Mouse (Mus musculus) intestine, postnatal 0 days (tissue): ENCODE data around the gene Opcml. TPM values are rescaled to one million over a fixed set of nuclear protein-coding genes. Genes with fewer than 3 reads are reported as not detected.

Source experiments
- ATAC-seq: fragments of 200-750 bp; cut with Nextera tagmentation; 2 replicates; pipeline ENCODE4 v1.8.0; 2017; ENCODE audit warnings: mild to moderate bottlenecking, moderate TSS enrichment, moderate library complexity
- H3K27ac ChIP-seq: fragments of 300-500 bp; sonication (generic); 2 replicates; pipeline ENCODE4 v1.5.1; 2014; ENCODE audit warnings: mild to moderate bottlenecking, low read depth, low read length, moderate library complexity
- H3K27me3 ChIP-seq: fragments of 300-500 bp; sonication (generic); replicated peaks from 2 replicates; pipeline ENCODE4 v1.6.1; 2014; ENCODE audit warnings: low read length, mixed read lengths; ENCODE audit not compliant: control insufficient read depth, insufficient read depth
- H3K36me3 ChIP-seq: fragments of 300-500 bp; sonication (generic); 2 replicates; pipeline ENCODE4 v1.6.1; 2014; ENCODE audit warnings: mild to moderate bottlenecking, moderate library complexity; ENCODE audit not compliant: control insufficient read depth, insufficient read depth
- H3K4me1 ChIP-seq: fragments of 300-500 bp; sonication (generic); replicated peaks from 2 replicates; pipeline ENCODE4 v1.6.1; 2014; ENCODE audit warnings: antibody characterized with exemption, low read length, mixed read lengths; ENCODE audit not compliant: control insufficient read depth, insufficient read depth
- H3K4me2 ChIP-seq: fragments of 300-500 bp; sonication (generic); replicated peaks from 2 replicates; pipeline ENCODE4 v1.6.1; 2014; ENCODE audit warnings: low read depth, mild to moderate bottlenecking, moderate library complexity
- H3K4me3 ChIP-seq: fragments of 300-500 bp; sonication (generic); 2 replicates; pipeline ENCODE4 v1.5.1; 2014; ENCODE audit warnings: low read depth, low read length
- H3K9ac ChIP-seq: fragments of 300-500 bp; sonication (generic); 2 replicates; pipeline ENCODE4 v1.6.1; 2014; ENCODE audit warnings: mild to moderate bottlenecking, low read depth, low read length
- H3K9me3 ChIP-seq: fragments of 300-500 bp; sonication (generic); 2 replicates; pipeline ENCODE4 v1.6.1; 2016; ENCODE audit warnings: mixed run types; ENCODE audit not compliant: control insufficient read depth
- CTCF ChIP-seq: sonication (generic); IDR thresholded peaks from 2 replicates; pipeline ENCODE4 v1.5.1; 2016; ENCODE audit warnings: low read depth, mild to moderate bottlenecking, control low read depth, antibody characterized with exemption, moderate library complexity
- WGBS: fragments of 180-500 bp; shearing (Covaris S2); extraction: QIAGEN DNeasy Blood & Tissue Kit; methylation state at CpG from one replicate; pipeline ENCODE4 v1.1.7; 2014; 5-methylcytosine and 5-hydroxymethylcytosine counted together
- polyA plus RNA-seq: library from polyadenylated mRNA; unstranded; fragments of >200 nt; fragmentation: Nextera tagmentation; extraction: Ambion mirVana; gene quantifications from 2 replicates; pipeline ENCODE4 v1.2.1, GENCODE M21; 2015

The Opcml gene
- polyA plus RNA-seq, 1 experiment from 2014 or later: 1.7 TPM

- H3K9me3 ChIP-seq: no peaks in the 10 kb centered on the region
- no peak for ATAC-seq
- H3K27me3 ChIP-seq: no peaks in the 10 kb centered on the region
- no peaks in the 10 kb centered on the region for H3K4me1 ChIP-seq
- no peak overlapping the region for H3K4me3 ChIP-seq
- no peak overlapping the region for H3K4me2 ChIP-seq
- H3K36me3 ChIP-seq: no peaks in the 10 kb centered on the region
- no peak overlapping the region for H3K27ac ChIP-seq
- H3K9ac ChIP-seq: no peak overlapping the region
- TF ChIP-seq CTCF: no peak
These were observed 852.2 kb downstream of the Opcml start for GRCm38 (mm10) chr9:28642766-28643165.

GRCm38 (mm10) chr9:28644063-28644462 is 853.5 kb downstream of the Opcml start:
- no peak overlapping the region for H3K4me2 ChIP-seq
- H3K4me1 ChIP-seq: no peaks in the 10 kb centered on the region
- no peak overlapping the region for H3K9ac ChIP-seq
- TF ChIP-seq CTCF: no peak
- 31% methylated on average over 2 of the region's 2 CpGs for WGBS
- no peaks in the 10 kb centered on the region for H3K9me3 ChIP-seq
- H3K27ac ChIP-seq: no peak overlapping the region
- no peaks in the 10 kb centered on the region for H3K36me3 ChIP-seq
- no peak overlapping the region for H3K4me3 ChIP-seq
- H3K27me3 ChIP-seq: no peaks in the 10 kb centered on the region
- no peak for ATAC-seq

- no peaks in the 10 kb centered on the region for H3K4me1 ChIP-seq
- no peak overlapping the region for H3K4me2 ChIP-seq
- no peak for TF ChIP-seq CTCF
- ATAC-seq: no peak
- no peaks in the 10 kb centered on the region for H3K27me3 ChIP-seq
- H3K9me3 ChIP-seq: no peaks in the 10 kb centered on the region
- WGBS: 57% methylated on average over 4 of the region's 4 CpGs
- H3K27ac ChIP-seq: no peak overlapping the region
- no peaks in the 10 kb centered on the region for H3K36me3 ChIP-seq
- H3K4me3 ChIP-seq: no peak overlapping the region
- no peak overlapping the region for H3K9ac ChIP-seq
These were observed 859.5 kb downstream of the Opcml start for GRCm38 (mm10) chr9:28650089-28650488.

- no peaks in the 10 kb centered on the region for H3K27me3 ChIP-seq
- WGBS: 80% methylated on average over 2 of the region's 2 CpGs
These were observed 869.4 kb downstream of the Opcml start for GRCm38 (mm10) chr9:28659996-28660395.

GRCm38 (mm10) chr9:28662882-28663281 is 872.3 kb downstream of the Opcml start:
- Histone ChIP-seq H3K4me2 (no peak overlapping the region), H3K4me3 (no peak overlapping the region), H3K36me3 (no peaks in the 10 kb centered on the region), H3K9ac (no peak overlapping the region), H3K27me3 (no peaks in the 10 kb centered on the region), H3K9me3 (no peaks in the 10 kb centered on the region), H3K4me1 (no peaks in the 10 kb centered on the region), H3K27ac (no peak overlapping the region)
- TF ChIP-seq CTCF: no peak
- ATAC-seq: no peak
- 88% methylated on average over 3 of the region's 3 CpGs for WGBS

More at GRCm38 (mm10) chr9:28659996-28660395, 869.4 kb downstream of the Opcml start:
- H3K9ac ChIP-seq: no peak overlapping the region
- no peak overlapping the region for H3K27ac ChIP-seq
- H3K4me1 ChIP-seq: no peaks in the 10 kb centered on the region
- no peaks in the 10 kb centered on the region for H3K9me3 ChIP-seq
- H3K36me3 ChIP-seq: no peaks in the 10 kb centered on the region
- no peak for TF ChIP-seq CTCF
- H3K4me3 ChIP-seq: no peak overlapping the region
- no peak overlapping the region for H3K4me2 ChIP-seq
- ATAC-seq: no peak

GRCm38 (mm10) chr9:28680309-28680708 is 889.7 kb downstream of the Opcml start:
- ATAC-seq: no peak
- H3K36me3 ChIP-seq: no peaks in the 10 kb centered on the region
- no peak for TF ChIP-seq CTCF
- no peak overlapping the region for H3K4me2 ChIP-seq
- no peak overlapping the region for H3K27ac ChIP-seq
- no peaks in the 10 kb centered on the region for H3K9me3 ChIP-seq
- 90% methylated on average over 1 of the region's 1 CpGs for WGBS
- no peaks in the 10 kb centered on the region for H3K4me1 ChIP-seq
- no peak overlapping the region for H3K9ac ChIP-seq
- no peak overlapping the region for H3K4me3 ChIP-seq
- no peaks in the 10 kb centered on the region for H3K27me3 ChIP-seq

- H3K4me3 ChIP-seq: no peak overlapping the region
- no peak for ATAC-seq
- no peaks in the 10 kb centered on the region for H3K9me3 ChIP-seq
- no peak overlapping the region for H3K27ac ChIP-seq
- no peak overlapping the region for H3K9ac ChIP-seq
- no peaks in the 10 kb centered on the region for H3K27me3 ChIP-seq
- no peak overlapping the region for H3K4me2 ChIP-seq
- WGBS: 74% methylated on average over 6 of the region's 6 CpGs
- no peaks in the 10 kb centered on the region for H3K36me3 ChIP-seq
- TF ChIP-seq CTCF: no peak
- no peaks in the 10 kb centered on the region for H3K4me1 ChIP-seq
These were observed 890.9 kb downstream of the Opcml start for GRCm38 (mm10) chr9:28681252-28682037.
